20 mouse cellular contexts compared by ENCODE assay signal in the genomic region with DNA sequence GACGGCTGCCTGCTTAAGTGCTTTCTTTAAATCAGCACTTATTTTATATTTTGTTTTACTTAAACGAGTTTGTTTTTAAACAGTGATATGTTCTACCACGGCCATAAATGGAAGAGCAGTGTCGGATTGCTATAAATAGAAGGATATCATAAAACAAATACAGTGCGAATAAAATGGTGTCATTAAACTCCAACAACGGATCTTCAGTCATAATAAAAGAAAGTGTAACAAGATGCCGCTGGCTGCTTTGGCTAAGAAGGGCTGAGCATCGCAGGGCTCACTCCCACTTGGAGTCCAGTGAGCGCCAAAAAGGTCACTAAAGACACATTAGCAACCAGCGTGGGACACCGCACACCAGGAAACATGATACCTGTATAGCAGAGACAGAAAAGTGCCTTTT. TPM values are rescaled to one million over a fixed set of nuclear protein-coding genes. Genes with fewer than 3 reads are reported as not detected.
"Had no signal": no experiment of that assay in that cellular context is flagged by ENCODE, and none has a peak within 500 bp of the region (broad histone marks: within the 10 kb centered on the region; RNA-seq: fewer than 3 reads in every experiment).

No protein-coding gene starts in this region.

- H3K36me3 ChIP-seq: liver, embryonic 13.5 days; midbrain, embryonic 13.5 days; neural tube, embryonic 13.5 days had no signal

- H3K9me3 ChIP-seq: liver, embryonic 13.5 days; midbrain, embryonic 13.5 days; neural tube, embryonic 13.5 days had no signal

- H3K4me2 ChIP-seq: hindbrain, embryonic 14.5 days; liver, embryonic 13.5 days; midbrain, embryonic 13.5 days; neural tube, embryonic 13.5 days had no signal

- H3K27me3 ChIP-seq: neural tube, embryonic 13.5 days had no signal

- ATAC-seq: hindbrain, postnatal 0 days; inflammation-experienced regulatory T-cells, adult 6 months; midbrain, embryonic 13.5 days; midbrain, embryonic 16.5 days had no signal

- DNase-seq: kidney, adult 8-10 months; kidney, postnatal 10 days; kidney, postnatal 36 days; layer of hippocampus, postnatal 36 days; liver, embryonic 13.5 days; lung, postnatal 14 days; retina, postnatal 1 day; right cerebral cortex, postnatal 25 days; spleen, adult 18-20 months; thymus, adult 18-20 months; thymus, postnatal 36 days had no signal

- H3K4me3 ChIP-seq: left cerebral cortex, adult 2 months; liver, embryonic 13.5 days; megakaryocyte, embryonic 14.5 days; midbrain, embryonic 13.5 days; myocyte; neural tube, embryonic 13.5 days had no signal

- H3K9ac ChIP-seq: hindbrain, embryonic 14.5 days; liver, embryonic 13.5 days; midbrain, embryonic 13.5 days; neural tube, embryonic 13.5 days had no signal

- H3K27ac ChIP-seq: hindbrain, embryonic 14.5 days; hindbrain, postnatal 0 days; left cerebral cortex, adult 2 months; liver, embryonic 13.5 days; midbrain, embryonic 13.5 days; neural tube, embryonic 13.5 days had no signal

RNA-seq across cellular contexts. Expression of gene Tspan18, which starts 1.7 kb away (rescaled TPM):
- polyA plus RNA-seq: inflammation-experienced regulatory T-cells, adult 6 months had no signal
